Mouse (Mus musculus) embryonic facial prominence, embryonic 11.5 days (tissue): ENCODE data around the gene Dcxr. TPM values are rescaled to one million over a fixed set of nuclear protein-coding genes. Genes with fewer than 3 reads are reported as not detected.
A peak's percentile ranks its signal among the peaks of the same experiment; 100 is the strongest.
"Not testable (repeated sequence)": the region's sequence is repeated elsewhere in the genome, so short reads cannot be mapped to it uniquely, and the experiment has no call there.

Experiments
- ATAC-seq: fragments of 200-750 bp; cut with Nextera tagmentation; replicated peaks from 2 replicates; pipeline ENCODE4 v1.8.0; 2017; ENCODE audit warnings: low read depth; ENCODE audit not compliant: insufficient number of reproducible peaks, low FRiP score, low TSS enrichment
- DNase-seq: peaks from one replicate; pipeline ENCODE4 v3.0.0-alpha.2; 2015; ENCODE audit warnings: low spot score
- H3K27ac ChIP-seq: fragments of 300-500 bp; sonication (generic); replicated peaks from 2 replicates; pipeline ENCODE4 v1.5.1; 2014; ENCODE audit warnings: mild to moderate bottlenecking, low read depth, low read length, control low read depth
- H3K27me3 ChIP-seq: fragments of 300-500 bp; sonication (generic); 2 replicates; pipeline ENCODE4 v1.6.1; 2014; ENCODE audit warnings: mild to moderate bottlenecking, low read length, moderate library complexity, mixed read lengths; ENCODE audit not compliant: control insufficient read depth, insufficient read depth
- H3K36me3 ChIP-seq: fragments of 300-500 bp; sonication (generic); replicated peaks from 2 replicates; pipeline ENCODE4 v1.6.1; 2014; ENCODE audit warnings: low read depth, mild to moderate bottlenecking, low read length, moderate library complexity, mixed read lengths; ENCODE audit not compliant: control insufficient read depth, insufficient read depth
- H3K4me1 ChIP-seq: fragments of 300-500 bp; sonication (generic); 2 replicates; pipeline ENCODE4 v1.6.1; 2014; ENCODE audit warnings: low read length, mixed read lengths; ENCODE audit not compliant: control insufficient read depth, insufficient read depth
- H3K4me2 ChIP-seq: fragments of 300-500 bp; sonication (generic); 2 replicates; pipeline ENCODE4 v1.6.1; 2014; ENCODE audit warnings: low read depth, mild to moderate bottlenecking, control low read depth, low read length, moderate library complexity
- H3K4me3 ChIP-seq: fragments of 300-500 bp; sonication (generic); 2 replicates; pipeline ENCODE4 v1.5.1; 2014; ENCODE audit warnings: low read depth, low read length, control low read depth
- H3K9ac ChIP-seq: fragments of 300-500 bp; sonication (generic); replicated peaks from 2 replicates; pipeline ENCODE4 v1.6.1; 2014; ENCODE audit warnings: mild to moderate bottlenecking, control low read depth, low read length
- H3K9me3 ChIP-seq: fragments of 300-500 bp; sonication (generic); replicated peaks from 2 replicates; pipeline ENCODE4 v1.6.1; 2016; ENCODE audit warnings: mild to moderate bottlenecking, low read length, inconsistent platforms, mixed read lengths; ENCODE audit not compliant: control insufficient read depth
- WGBS: fragments of 180-500 bp; shearing (Covaris S2); extraction: QIAGEN DNeasy Blood & Tissue Kit; methylation state at CpG from one replicate; pipeline ENCODE4 v1.1.7; 2014; 5-methylcytosine and 5-hydroxymethylcytosine counted together
- polyA plus RNA-seq: library from polyadenylated mRNA; unstranded; fragments of >200 nt; fragmentation: Nextera tagmentation; extraction: Ambion mirVana; gene quantifications from 2 replicates; pipeline ENCODE4 v1.2.1, GENCODE M21; 2014

Dcxr gene
- 10.7 and 11.7 TPM in 2 replicates for polyA plus RNA-seq

DNA sequence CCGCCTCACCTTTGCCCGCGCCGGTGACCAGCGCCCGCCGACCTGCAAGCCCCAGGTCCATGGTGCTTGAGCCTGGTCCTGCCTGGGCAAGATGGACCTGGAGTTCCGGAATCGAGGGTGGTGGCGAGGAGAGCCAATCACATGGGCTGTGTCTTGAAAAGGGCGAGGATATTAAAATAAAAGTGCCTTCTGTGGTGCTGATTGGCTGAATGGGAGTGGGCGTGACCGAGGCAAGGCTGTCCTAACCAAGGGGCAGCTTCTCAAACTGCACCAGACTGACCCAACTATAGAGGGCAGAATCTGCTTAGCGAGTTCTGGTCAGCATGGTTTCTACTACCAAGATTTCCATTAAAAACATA lies at the start of gene Dcxr:
TSS of gene Dcxr (minus strand) at position 113 of the 359 bp plus-strand sequence.
- peaks cover 4% of the 10 kb centered on the region for H3K27me3 ChIP-seq
- WGBS: under 1% methylated on average over 14 of the region's 14 CpGs
- no peak within 1 kb of the TSS for H3K27ac ChIP-seq

DNA sequence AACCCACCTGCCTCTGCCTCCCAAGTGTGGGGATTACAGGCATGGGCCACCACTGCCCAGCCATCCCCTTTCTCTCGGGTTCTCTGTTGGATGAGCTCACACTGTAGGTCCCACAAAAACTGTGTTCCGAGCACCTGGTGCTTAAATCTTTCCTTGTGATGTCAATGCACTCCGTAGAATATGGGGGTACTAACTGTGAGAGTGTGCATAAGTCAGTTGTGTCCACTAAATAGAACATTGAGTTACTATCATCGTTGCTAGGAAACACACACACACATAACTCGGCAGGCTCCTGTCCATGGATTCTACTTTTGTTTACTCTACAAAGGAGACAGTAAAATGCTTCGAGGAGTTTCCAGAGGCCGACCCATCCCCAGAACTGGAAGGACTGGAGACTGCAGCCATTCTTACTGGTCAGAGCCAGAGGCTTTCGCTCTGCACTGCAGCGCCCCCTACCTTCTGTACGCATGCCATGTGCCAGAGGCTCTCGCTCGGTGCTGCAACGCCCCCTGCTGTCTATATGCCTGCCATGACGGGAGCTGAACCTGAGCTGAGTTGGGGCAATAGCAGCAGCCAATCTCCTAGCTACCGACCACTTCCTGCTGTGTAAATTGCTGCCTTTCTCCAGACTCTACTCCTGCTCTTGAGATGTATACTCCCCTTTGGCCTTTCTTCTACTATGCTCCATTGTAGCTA lies 48.8 kb upstream of the Dcxr start:
- no peak overlapping the region for H3K9ac ChIP-seq
- H3K36me3 ChIP-seq: no peaks in the 10 kb centered on the region
- no peak overlapping the region for H3K4me2 ChIP-seq
- no peaks in the 10 kb centered on the region for H3K9me3 ChIP-seq
- H3K27me3 ChIP-seq: no peaks in the 10 kb centered on the region
- H3K4me3 ChIP-seq: no peak overlapping the region
- ATAC-seq (peak; percentile 75), DNase-seq (peak; percentile 92)
- no peak overlapping the region for H3K27ac ChIP-seq
- no peaks in the 10 kb centered on the region for H3K4me1 ChIP-seq
- WGBS: 28% methylated on average over 15 of the region's 15 CpGs

More for the DNA sequence above, at the start of gene Dcxr:
- DNase-seq: peak; percentile 90
- Histone ChIP-seq H3K9me3 (no peaks in the 10 kb centered on the region), H3K4me2 (peak within 1 kb of the TSS; percentile 87), H3K36me3 (no peaks in the 10 kb centered on the region; the same call in 1 of the 2 replicates), H3K9ac (peak within 1 kb of the TSS; percentile 49), H3K4me3 (peak within 1 kb of the TSS; percentile 45), H3K4me1 (peaks cover under 1% of the 10 kb centered on the region; the same call in 1 of the 2 replicates)
- ATAC-seq: peak; percentile 81

DNA sequence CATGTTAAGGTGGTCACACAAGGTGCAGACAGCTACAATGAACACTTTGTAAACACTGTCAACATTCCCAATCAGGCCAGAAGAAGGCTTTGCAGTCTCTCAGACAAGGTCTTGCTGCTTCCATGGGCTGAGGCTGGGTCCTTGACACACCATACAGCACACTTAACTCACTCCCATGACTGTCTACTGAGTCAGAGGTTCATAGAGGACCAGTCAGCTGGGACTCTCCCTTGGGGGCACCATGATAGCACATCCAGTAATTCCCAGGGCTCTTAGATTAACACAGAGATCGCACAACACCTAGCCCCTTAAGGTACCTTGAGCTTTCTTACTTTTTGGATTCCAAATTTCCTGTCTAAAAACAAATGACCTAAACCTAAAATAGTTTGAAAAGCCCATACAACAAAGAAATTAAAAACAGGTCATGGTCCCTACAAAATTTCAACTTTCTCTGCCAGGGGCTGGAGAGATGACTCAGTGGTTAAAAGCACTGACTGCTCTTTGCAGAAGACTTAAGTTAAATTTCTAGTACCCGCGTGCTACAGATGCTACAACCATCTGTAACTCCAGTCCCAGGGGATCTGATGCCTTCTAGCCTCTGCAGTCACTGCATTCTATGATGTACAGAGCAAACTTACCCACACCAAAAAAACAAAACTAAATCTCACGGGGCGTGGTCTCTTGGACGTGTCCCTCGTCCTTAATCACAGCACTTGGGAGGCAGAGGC lies 46.5 kb upstream of the Dcxr start:
- H3K36me3 ChIP-seq: no peaks in the 10 kb centered on the region
- H3K9ac ChIP-seq: no peak overlapping the region
- no peak overlapping the region for H3K4me2 ChIP-seq
- no peaks in the 10 kb centered on the region for H3K9me3 ChIP-seq
- ATAC-seq: no peak
- H3K4me3 ChIP-seq: no peak overlapping the region
- 84% methylated on average over 7 of the region's 7 CpGs for WGBS
- no peak for DNase-seq
- H3K4me1 ChIP-seq: no peaks in the 10 kb centered on the region
- no peak overlapping the region for H3K27ac ChIP-seq
- H3K27me3 ChIP-seq: no peaks in the 10 kb centered on the region

DNA sequence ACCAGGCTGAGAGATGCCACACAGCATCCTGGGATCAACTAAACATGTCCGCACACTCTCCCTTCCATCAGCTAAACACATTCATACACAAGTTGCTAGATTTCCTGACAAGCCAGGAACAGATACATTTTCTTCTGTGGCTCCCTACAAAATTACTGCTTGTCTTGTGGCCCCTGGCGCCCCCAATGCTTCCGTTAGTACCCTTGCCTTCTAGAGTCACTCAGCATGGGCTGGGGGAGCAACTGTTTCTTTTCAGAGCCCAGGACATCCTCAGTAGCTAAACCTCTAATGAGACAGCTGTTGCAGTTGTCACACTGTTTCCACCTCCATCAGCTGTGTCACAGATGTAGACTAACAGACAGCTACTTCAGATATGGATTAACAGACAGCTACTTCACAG lies 45.7 kb upstream of the Dcxr start:
- Histone ChIP-seq H3K36me3 (no peaks in the 10 kb centered on the region), H3K4me2 (no peak overlapping the region), H3K9ac (no peak overlapping the region), H3K27me3 (no peaks in the 10 kb centered on the region), H3K27ac (no peak overlapping the region), H3K4me3 (no peak overlapping the region), H3K9me3 (no peaks in the 10 kb centered on the region), H3K4me1 (no peaks in the 10 kb centered on the region)
- WGBS: 92% methylated on average over 3 of the region's 3 CpGs
- DNase-seq (no peak), ATAC-seq (no peak)

DNA sequence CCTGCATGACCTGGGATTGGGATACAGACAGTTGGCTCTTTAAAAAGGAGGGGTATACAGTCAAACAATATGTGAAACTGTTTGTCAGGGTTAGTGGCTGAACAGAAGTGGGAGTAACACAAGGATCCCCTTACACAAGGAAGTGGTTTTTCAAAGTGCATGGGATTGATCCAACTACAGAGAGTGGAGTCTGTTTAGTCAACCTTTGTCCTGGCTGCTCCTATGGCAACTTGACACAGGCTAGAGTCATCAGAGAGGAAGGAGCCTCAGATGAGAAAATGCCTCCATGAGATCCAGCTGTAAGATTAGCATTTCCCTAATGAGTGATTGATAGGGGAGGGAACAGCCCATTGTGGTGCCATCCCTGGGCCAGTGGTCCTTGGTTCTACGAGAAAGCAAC lies 41.1 kb upstream of the Dcxr start:
- H3K36me3 ChIP-seq: no peaks in the 10 kb centered on the region
- no peaks in the 10 kb centered on the region for H3K9me3 ChIP-seq
- DNase-seq: no peak
- no peak overlapping the region for H3K4me3 ChIP-seq
- H3K27me3 ChIP-seq: no peaks in the 10 kb centered on the region
- no peak overlapping the region for H3K4me2 ChIP-seq
- H3K9ac ChIP-seq: no peak overlapping the region
- no peak for ATAC-seq
- H3K4me1 ChIP-seq: no peaks in the 10 kb centered on the region
- no peak overlapping the region for H3K27ac ChIP-seq
- WGBS: 70% methylated on average over 1 of the region's 1 CpGs

DNA sequence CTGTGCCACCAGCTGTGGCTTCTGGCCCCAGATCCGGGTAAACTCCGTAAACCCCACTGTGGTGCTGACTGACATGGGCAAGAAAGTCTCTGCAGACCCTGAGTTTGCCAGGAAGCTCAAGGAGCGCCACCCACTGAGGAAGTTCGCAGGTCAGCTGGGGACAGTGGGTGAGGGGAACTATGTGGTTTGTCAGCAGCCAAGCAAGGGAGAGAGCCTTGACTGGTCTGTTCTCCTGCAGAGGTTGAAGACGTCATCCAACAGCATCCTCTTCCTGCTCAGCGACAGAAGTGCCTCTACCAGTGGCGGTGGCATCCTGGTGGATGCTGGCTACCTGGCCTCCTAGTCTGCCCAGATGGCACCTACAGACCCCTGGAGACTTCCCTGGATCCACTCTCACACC lies 39.9 kb upstream of the Dcxr start:
- not testable (repeated sequence) for ATAC-seq, H3K9me3 ChIP-seq, H3K9ac ChIP-seq, H3K36me3 ChIP-seq, H3K4me2 ChIP-seq, H3K4me1 ChIP-seq, H3K4me3 ChIP-seq, H3K27me3 ChIP-seq, DNase-seq, H3K27ac ChIP-seq
- WGBS: 81% methylated on average over 3 of the region's 7 CpGs

DNA sequence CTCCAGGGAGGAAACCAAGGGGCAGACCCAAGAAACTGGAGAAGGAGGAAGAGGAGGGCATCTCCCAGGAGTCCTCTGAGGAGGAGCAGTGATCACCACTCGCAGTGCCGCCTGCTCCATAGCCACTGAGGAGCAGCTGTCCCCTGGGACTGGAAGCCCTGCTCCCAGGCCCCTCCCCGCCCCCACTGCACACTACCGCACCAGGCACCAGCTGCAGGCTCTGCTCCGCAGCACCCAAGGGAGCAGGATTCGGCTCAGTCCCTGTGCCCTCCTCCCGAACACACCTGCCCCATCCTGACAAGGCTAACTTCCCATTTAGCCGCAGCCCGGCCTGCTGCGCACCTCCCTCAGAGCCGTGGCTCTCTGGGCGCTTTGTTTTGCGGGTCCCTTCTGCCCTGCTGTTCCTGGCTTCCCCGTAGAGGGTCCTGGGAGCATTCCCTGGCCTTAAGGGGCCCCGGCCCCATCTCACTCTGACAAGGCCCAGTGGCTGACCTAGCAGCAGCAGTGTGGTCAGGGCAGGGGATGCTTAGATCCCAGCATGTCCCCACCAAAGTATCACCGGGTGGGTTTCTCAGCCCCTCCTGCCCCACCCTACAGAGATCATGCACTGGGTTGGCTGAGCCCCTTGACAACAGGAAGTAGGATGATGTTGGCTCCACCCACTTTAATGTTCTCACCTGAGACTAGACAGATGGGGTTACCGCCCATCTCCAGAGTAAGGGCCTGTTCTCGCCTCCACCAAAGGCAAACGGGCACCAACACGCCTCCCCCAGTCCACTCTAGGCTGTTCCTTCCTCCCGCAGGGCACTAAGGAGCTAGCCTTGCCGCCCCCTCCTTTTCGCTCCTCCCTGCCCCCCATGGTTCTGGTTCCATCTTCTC lies 36.3 kb upstream of the Dcxr start:
- peak; percentile 53; the same call in 1 of the 2 replicates for ATAC-seq
- H3K4me1 ChIP-seq, H3K9me3 ChIP-seq, H3K27me3 ChIP-seq, DNase-seq, H3K4me2 ChIP-seq, H3K9ac ChIP-seq, H3K27ac ChIP-seq, H3K36me3 ChIP-seq, H3K4me3 ChIP-seq: not testable (repeated sequence)
- WGBS: 0% methylated on average over 6 of the region's 23 CpGs
